Mouse (Mus musculus) liver, embryonic 16.5 days (tissue): ENCODE results near the gene Kalrn. TPM values are rescaled to one million over a fixed set of nuclear protein-coding genes. Genes with fewer than 3 reads are reported as not detected.

Experiments used
- ATAC-seq: fragments of 200-750 bp; cut with Nextera tagmentation; 2 replicates; pipeline ENCODE4 v1.8.0; 2017; ENCODE audit warnings: low read depth, mild to moderate bottlenecking, moderate number of reproducible peaks, moderate library complexity
- H3K27ac ChIP-seq: fragments of 300-500 bp; sonication (generic); 2 replicates; pipeline ENCODE4 v1.5.1; 2014; ENCODE audit warnings: mild to moderate bottlenecking, low read length
- H3K27me3 ChIP-seq: fragments of 300-500 bp; sonication (generic); 2 replicates; pipeline ENCODE4 v1.6.1; 2014; ENCODE audit warnings: low read depth, low read length, mixed read lengths; ENCODE audit not compliant: control insufficient read depth, insufficient read depth
- H3K36me3 ChIP-seq: fragments of 300-500 bp; sonication (generic); 2 replicates; pipeline ENCODE4 v1.6.1; 2014; ENCODE audit warnings: mild to moderate bottlenecking; ENCODE audit not compliant: control insufficient read depth, insufficient read depth
- H3K4me1 ChIP-seq: fragments of 300-500 bp; sonication (generic); 2 replicates; pipeline ENCODE4 v1.6.1; 2014; ENCODE audit warnings: low read depth, low read length, mixed read lengths; ENCODE audit not compliant: control insufficient read depth
- H3K4me2 ChIP-seq: fragments of 300-500 bp; sonication (generic); 2 replicates; pipeline ENCODE4 v1.6.1; 2014; ENCODE audit warnings: low read depth, low read length, mixed read lengths
- H3K4me3 ChIP-seq: fragments of 300-500 bp; sonication (generic); 2 replicates; pipeline ENCODE4 v1.5.1; 2014; ENCODE audit warnings: low read depth, mild to moderate bottlenecking, low read length
- H3K9ac ChIP-seq: fragments of 300-500 bp; sonication (generic); 2 replicates; pipeline ENCODE4 v1.6.1; 2014; ENCODE audit warnings: low read depth, low read length
- H3K9me3 ChIP-seq: fragments of 300-500 bp; sonication (generic); replicated peaks from 2 replicates; pipeline ENCODE4 v1.6.1; 2016; ENCODE audit warnings: low read length; ENCODE audit not compliant: control insufficient read depth
- WGBS: fragments of 180-500 bp; shearing (Covaris S2); extraction: QIAGEN DNeasy Blood & Tissue Kit; methylation state at CpG from one replicate; pipeline ENCODE4 v1.1.7; 2014; ENCODE audit not compliant: insufficient replicate concordance; 5-methylcytosine and 5-hydroxymethylcytosine counted together
- polyA plus RNA-seq: library from polyadenylated mRNA; unstranded; fragments of >200 nt; fragmentation: Nextera tagmentation; extraction: Ambion mirVana; gene quantifications from 2 replicates; pipeline ENCODE4 v1.2.1, GENCODE M21; 2015

Kalrn gene
- polyA plus RNA-seq, 1 experiment from 2014 or later, result 11.2 TPM

GRCm38 (mm10) chr16:34034267-34034666 is 539.1 kb downstream of the Kalrn start:
- Histone ChIP-seq H3K9ac (no peak overlapping the region), H3K27ac (no peak overlapping the region), H3K36me3 (no peaks in the 10 kb centered on the region), H3K4me2 (no peak overlapping the region), H3K4me1 (peaks cover 76% of the 10 kb centered on the region), H3K9me3 (no peaks in the 10 kb centered on the region), H3K4me3 (no peak overlapping the region), H3K27me3 (no peaks in the 10 kb centered on the region)
- ATAC-seq, result no peak
- 80% methylated on average over 17 of the region's 17 CpGs for WGBS

DNA sequence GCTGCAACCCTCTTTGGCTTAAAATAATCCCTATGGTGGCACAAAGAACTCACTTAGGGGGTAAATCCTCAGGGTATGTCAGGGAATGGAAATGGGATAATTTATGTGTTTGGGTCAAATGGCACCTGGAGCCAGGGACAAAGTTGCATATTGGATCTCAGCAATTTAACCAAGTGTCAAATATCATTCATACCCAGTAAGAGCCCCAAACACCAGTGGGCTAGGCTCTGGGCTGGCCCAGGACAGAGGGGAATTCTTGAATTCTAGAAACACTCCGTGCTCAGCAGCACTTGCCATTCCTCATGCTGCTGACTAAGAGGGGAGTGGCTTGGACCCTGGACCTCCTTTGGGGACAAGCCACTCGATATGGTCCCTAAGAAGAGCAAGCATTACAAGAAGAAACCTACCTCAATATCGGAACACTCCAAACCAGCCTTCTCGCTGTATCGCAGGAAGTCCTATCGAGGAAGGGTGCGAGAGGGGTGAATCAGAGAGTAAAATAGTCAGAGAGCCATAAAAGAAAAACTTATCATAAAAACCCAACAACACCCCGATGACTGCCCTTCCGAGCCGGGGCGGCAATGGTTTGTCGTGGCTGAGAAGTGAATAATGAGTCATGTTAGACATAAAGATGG is 541.2 kb downstream of the Kalrn start:
- Histone ChIP-seq H3K4me3 (peak overlapping the region; percentile 39), H3K4me2 (peak overlapping the region; percentile 49), H3K36me3 (no peaks in the 10 kb centered on the region), H3K4me1 (peaks cover 73% of the 10 kb centered on the region), H3K9ac (no peak overlapping the region; the same call in 1 of the 2 replicates), H3K27ac (peak overlapping the region; percentile 82), H3K27me3 (no peaks in the 10 kb centered on the region), H3K9me3 (no peaks in the 10 kb centered on the region)
- ATAC-seq, result no peak
- WGBS, result 69% methylated on average over 12 of the region's 12 CpGs

DNA sequence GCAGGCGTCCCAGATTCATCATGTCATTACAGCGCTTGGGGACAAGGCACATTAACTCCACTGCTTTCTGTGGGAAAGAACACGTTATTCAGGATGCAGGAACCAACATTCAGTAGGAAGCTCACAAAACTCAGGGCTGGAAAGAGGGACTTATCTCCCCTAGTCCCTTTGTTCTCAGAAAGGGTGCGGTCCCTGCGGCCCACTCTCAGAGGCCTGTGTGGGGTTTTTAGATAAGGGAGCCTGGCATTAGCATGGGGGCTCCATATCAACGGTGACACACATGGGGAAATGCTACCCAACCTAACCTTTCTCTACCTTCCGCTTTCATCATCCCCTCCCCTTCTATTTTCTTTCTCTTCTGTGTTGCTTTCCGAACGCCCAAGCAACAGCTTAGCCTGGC is 541.8 kb downstream of the Kalrn start:
- ATAC-seq, result peak; percentile 92
- no peaks in the 10 kb centered on the region for H3K36me3 ChIP-seq
- peaks cover 67% of the 10 kb centered on the region for H3K4me1 ChIP-seq
- peak overlapping the region; percentile 16; the same call in 1 of the 2 replicates for H3K9ac ChIP-seq
- H3K9me3 ChIP-seq, result no peaks in the 10 kb centered on the region
- H3K27ac ChIP-seq, result peak overlapping the region; percentile 82
- H3K4me2 ChIP-seq, result peak overlapping the region; percentile 49
- 28% methylated on average over 9 of the region's 9 CpGs for WGBS
- H3K4me3 ChIP-seq, result peak overlapping the region; percentile 39
- H3K27me3 ChIP-seq, result no peaks in the 10 kb centered on the region

- no peak for ATAC-seq
- Histone ChIP-seq H3K4me1 (peaks cover 55% of the 10 kb centered on the region), H3K27ac (peak overlapping the region; percentile 82), H3K27me3 (no peaks in the 10 kb centered on the region), H3K4me2 (peak overlapping the region; percentile 49; the same call in 1 of the 2 replicates), H3K9ac (peak overlapping the region; percentile 16; the same call in 1 of the 2 replicates), H3K9me3 (no peaks in the 10 kb centered on the region), H3K4me3 (no peak overlapping the region), H3K36me3 (no peaks in the 10 kb centered on the region)
- WGBS, result 62% methylated on average over 4 of the region's 4 CpGs
These were observed 543.0 kb downstream of the Kalrn start for GRCm38 (mm10) chr16:34030379-34030778.

GRCm38 (mm10) chr16:34029790-34030189 is 543.5 kb downstream of the Kalrn start:
- Histone ChIP-seq H3K4me3 (no peak overlapping the region), H3K27me3 (no peaks in the 10 kb centered on the region), H3K27ac (peak overlapping the region; percentile 82; the same call in 1 of the 2 replicates), H3K4me2 (no peak overlapping the region), H3K9ac (no peak overlapping the region), H3K4me1 (peaks cover 50% of the 10 kb centered on the region), H3K36me3 (no peaks in the 10 kb centered on the region), H3K9me3 (no peaks in the 10 kb centered on the region)
- ATAC-seq, result peak; percentile 67
- 64% methylated on average over 5 of the region's 5 CpGs for WGBS

- H3K27me3 ChIP-seq, result no peaks in the 10 kb centered on the region
- no peak overlapping the region for H3K4me3 ChIP-seq
- ATAC-seq, result no peak
- no peak overlapping the region for H3K9ac ChIP-seq
- H3K36me3 ChIP-seq, result 0 out of 2 replicates have a peak, but pooled peaks cover 2% of the 10 kb centered on the region
- H3K4me1 ChIP-seq, result no peaks in the 10 kb centered on the region
- no peak overlapping the region for H3K27ac ChIP-seq
- H3K4me2 ChIP-seq, result no peak overlapping the region
- H3K9me3 ChIP-seq, result no peaks in the 10 kb centered on the region
- WGBS, result 88% methylated on average over 8 of the region's 8 CpGs
These were observed 556.1 kb downstream of the Kalrn start for GRCm38 (mm10) chr16:34017241-34017640.

- Histone ChIP-seq H3K4me1 (no peaks in the 10 kb centered on the region), H3K4me2 (no peak overlapping the region), H3K27me3 (no peaks in the 10 kb centered on the region), H3K9me3 (no peaks in the 10 kb centered on the region; the same call in 1 of the 2 replicates), H3K27ac (no peak overlapping the region), H3K4me3 (no peak overlapping the region), H3K36me3 (0 out of 2 replicates have a peak, but pooled peaks cover 3% of the 10 kb centered on the region), H3K9ac (no peak overlapping the region)
- WGBS, result 69% methylated on average over 20 of the region's 20 CpGs
- no peak for ATAC-seq
These were observed 561.1 kb downstream of the Kalrn start for GRCm38 (mm10) chr16:34011991-34012845.

DNA sequence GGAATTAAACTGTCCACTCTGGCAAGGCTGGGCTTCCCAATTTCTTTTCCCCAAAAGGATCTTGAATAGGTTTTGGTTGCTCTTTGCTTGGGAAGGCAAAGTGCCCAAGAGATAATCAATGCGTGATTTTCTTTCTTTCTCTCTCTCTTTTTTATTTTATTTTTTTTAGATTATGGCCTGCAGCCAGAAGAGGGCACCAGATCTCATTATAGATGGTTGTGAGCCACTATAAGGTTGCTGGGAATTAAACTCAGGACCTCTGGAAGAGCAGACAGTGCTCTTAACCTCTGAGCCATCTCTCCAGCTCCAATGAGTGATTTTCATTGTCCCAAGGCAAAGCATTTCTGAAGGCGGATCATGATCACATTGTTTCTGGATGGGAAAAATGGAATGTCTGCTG is 563.8 kb downstream of the Kalrn start:
- H3K9me3 ChIP-seq, result no peaks in the 10 kb centered on the region; the same call in 1 of the 2 replicates
- H3K4me1 ChIP-seq, result no peaks in the 10 kb centered on the region
- ATAC-seq, result no peak
- WGBS, result 81% methylated on average over 2 of the region's 2 CpGs
- no peak overlapping the region for H3K4me2 ChIP-seq
- no peaks in the 10 kb centered on the region for H3K27me3 ChIP-seq
- H3K4me3 ChIP-seq, result no peak overlapping the region
- H3K9ac ChIP-seq, result no peak overlapping the region
- H3K36me3 ChIP-seq, result 0 out of 2 replicates have a peak, but pooled peaks cover 3% of the 10 kb centered on the region
- no peak overlapping the region for H3K27ac ChIP-seq

- no peaks in the 10 kb centered on the region for H3K4me1 ChIP-seq
- WGBS, result 84% methylated on average over 3 of the region's 3 CpGs
- no peak overlapping the region for H3K4me2 ChIP-seq
- no peak for ATAC-seq
- H3K4me3 ChIP-seq, result no peak overlapping the region
- H3K9ac ChIP-seq, result no peak overlapping the region
- H3K9me3 ChIP-seq, result no peaks in the 10 kb centered on the region; the same call in 1 of the 2 replicates
- H3K36me3 ChIP-seq, result 0 out of 2 replicates have a peak, but pooled peaks cover 3% of the 10 kb centered on the region
- no peaks in the 10 kb centered on the region for H3K27me3 ChIP-seq
- no peak overlapping the region for H3K27ac ChIP-seq
These were observed 567.3 kb downstream of the Kalrn start for GRCm38 (mm10) chr16:34005986-34006385.
